In genomic region chr2:156497915-156498314, GRCm38 (mm10) we compare ENCODE assay signal across 8 mouse cellular contexts. TPM values are rescaled to one million over a fixed set of nuclear protein-coding genes. Genes with fewer than 3 reads are reported as not detected.
DNase-seq lines count a peak whose midpoint lies in the region; ATAC-seq and TF ChIP-seq lines count a peak whose summit lies in the region.

No protein-coding gene starts in this region.

- H3K4me2 ChIP-seq in midbrain, embryonic 11.5 days = no peak overlapping the region

- H3K36me3 ChIP-seq in midbrain, embryonic 11.5 days (ENCODE audit: control insufficient read depth, insufficient read depth, low read length) = no peaks in the 10 kb centered on the region

- TF ChIP-seq POLR2A in brain, embryonic 14.5 days (IDR thresholded peaks at IDR 0.05; ENCODE audit: borderline replicate concordance, extremely low read depth, insufficient read depth, insufficient read length, poor library complexity, severe bottlenecking) = no peak

- TF ChIP-seq CTCF in brain, embryonic 14.5 days (IDR thresholded peaks at IDR 0.05; ENCODE audit: borderline replicate concordance, extremely low read depth, insufficient read depth, insufficient read length) = peak; percentile 79

- 42% methylated on average over 5 of the region's 5 CpGs for WGBS in midbrain, embryonic 11.5 days

- no peaks in the 10 kb centered on the region for H3K9me3 ChIP-seq in midbrain, embryonic 11.5 days (ENCODE audit: control insufficient read depth, low read length)

- no peak overlapping the region for H3K27ac ChIP-seq in midbrain, embryonic 11.5 days (ENCODE audit: low read depth, low read length)

- H3K27me3 ChIP-seq in midbrain, embryonic 11.5 days (ENCODE audit: control insufficient read depth, insufficient read depth, low read length) = no peaks in the 10 kb centered on the region

- peaks cover 12% of the 10 kb centered on the region for H3K4me1 ChIP-seq in midbrain, embryonic 11.5 days (ENCODE audit: control insufficient read depth, insufficient read depth, low read length)

- H3K9ac ChIP-seq in midbrain, embryonic 11.5 days (ENCODE audit: low read length) = no peak overlapping the region

- 0 out of 2 replicates have a peak, but pooled peaks have one; percentile 30 for ATAC-seq in midbrain, embryonic 11.5 days (ENCODE audit: low FRiP score)

- no peak overlapping the region for H3K4me3 ChIP-seq in midbrain, embryonic 11.5 days (ENCODE audit: low read depth, low read length)

- peak; percentile 72 for DNase-seq in layer of hippocampus, adult 11-12 months (ENCODE audit: low spot score)
- no peak for DNase-seq in layer of hippocampus, postnatal 36 days
- peak; percentile 53 for DNase-seq in ES-CJ7 (ENCODE audit: low read depth, low spot score)
- DNase-seq in brain, embryonic 14.5 days (ENCODE audit: low read depth) = peak; percentile 75
- peak; percentile 36 for DNase-seq in fibroblast of lung, adult 2 months (ENCODE audit: low read depth)
- DNase-seq in kidney, postnatal 36 days = peak; percentile 57 to 77
- peak; percentile 95 for DNase-seq in midbrain, embryonic 11.5 days (ENCODE audit: low spot score, missing footprints)
- peak; percentile 18 to 37 for DNase-seq in thymus, postnatal 36 days

RNA-seq across cellular contexts. Expression of gene Aar2, which starts 49.5 kb away (rescaled TPM):
- total RNA-seq in layer of hippocampus, postnatal 36 days (2021) = 10 to 100 TPM; 38.1 to 38.6 TPM
- 36.4 and 37.8 TPM in 2 replicates for polyA plus RNA-seq in brain, embryonic 14.5 days (2012; rRNA removed)
- 44.4 and 46.8 TPM in 2 replicates for polyA plus RNA-seq in midbrain, embryonic 11.5 days (2014; fragmentation: Nextera tagmentation; extraction: Ambion mirVana)

Comparison
In these comparisons a context has a peak if more than half of its experiments do, and no peak if none do; other contexts are left out.
1. DNase-seq: peak in layer of hippocampus, adult 11-12 months (single experiment), ES-CJ7 (single experiment), brain, embryonic 14.5 days (single experiment), fibroblast of lung, adult 2 months (single experiment), kidney, postnatal 36 days (2 of 2), midbrain, embryonic 11.5 days (single experiment) and thymus, postnatal 36 days (2 of 2); none in layer of hippocampus, postnatal 36 days (0 of 2).